ENCODE assay signal across 28 mouse cellular contexts in the genomic region with DNA sequence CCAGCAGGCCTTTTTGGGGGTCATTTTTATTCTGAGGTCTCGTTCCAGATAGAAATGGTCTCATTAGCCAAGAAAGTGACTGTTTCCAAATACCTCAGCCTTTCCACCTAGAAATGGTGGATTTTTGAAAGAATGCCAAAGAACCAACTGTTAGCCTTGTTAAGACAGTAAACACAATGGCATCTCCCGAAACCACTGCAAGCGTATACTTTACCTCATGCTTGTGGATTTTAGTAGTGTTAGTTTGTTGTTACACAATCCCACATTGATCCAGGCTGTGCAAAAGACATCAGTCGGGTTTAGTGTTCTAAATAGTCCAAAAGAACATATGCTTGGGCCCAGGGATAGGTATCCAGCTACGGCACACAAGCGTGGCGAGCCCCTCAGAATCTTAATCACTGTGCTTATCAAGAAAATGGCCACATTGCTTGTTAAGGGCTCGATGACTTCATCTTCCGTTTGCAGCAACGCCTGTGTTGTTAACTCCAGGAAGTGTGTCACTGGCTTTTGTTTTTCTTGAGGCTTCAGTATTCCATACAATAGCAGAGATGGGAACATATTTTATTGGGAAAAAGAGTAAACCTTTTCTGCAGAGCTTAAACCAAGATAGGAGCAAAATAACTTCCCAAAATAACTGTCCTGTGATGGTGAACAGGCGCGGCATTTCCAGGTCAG. TPM values are rescaled to one million over a fixed set of nuclear protein-coding genes. Genes with fewer than 3 reads are reported as not detected.
A peak's percentile ranks its signal among the peaks of the same experiment; 100 is the strongest.
DNase-seq lines count a peak whose midpoint lies in the region; ATAC-seq and TF ChIP-seq lines count a peak whose summit lies in the region.
"Had no signal": no experiment of that assay in that cellular context is flagged by ENCODE, and none has a peak within 500 bp of the region (broad histone marks: within the 10 kb centered on the region; RNA-seq: fewer than 3 reads in every experiment).

No protein-coding gene starts in this region.

- H3K36me3 ChIP-seq in forebrain, embryonic 14.5 days (ENCODE audit: control insufficient read depth, insufficient read depth, low read length) = no peaks in the 10 kb centered on the region
- H3K36me3 ChIP-seq in forebrain, embryonic 11.5 days (ENCODE audit: control insufficient read depth, insufficient read depth, low read length) = no peaks in the 10 kb centered on the region
- H3K36me3 ChIP-seq in limb, embryonic 14.5 days (ENCODE audit: control insufficient read depth, insufficient read depth, low read length) = no peaks in the 10 kb centered on the region
- no peaks in the 10 kb centered on the region for H3K36me3 ChIP-seq in limb, embryonic 10.5 days
- no peaks in the 10 kb centered on the region for H3K36me3 ChIP-seq in myocyte (ENCODE audit: control insufficient read depth, insufficient read depth)
- H3K36me3 ChIP-seq: embryonic facial prominence, embryonic 13.5 days; forebrain, embryonic 15.5 days; G1E; liver, embryonic 13.5 days had no signal

- no peak overlapping the region for H3ac ChIP-seq in myocyte (ENCODE audit: control insufficient read depth, insufficient read length)

- H3K4me2 ChIP-seq in forebrain, embryonic 14.5 days (ENCODE audit: low read length) = no peak overlapping the region
- H3K4me2 ChIP-seq in forebrain, embryonic 11.5 days (ENCODE audit: low read depth, low read length, severe bottlenecking) = no peak overlapping the region
- no peak overlapping the region for H3K4me2 ChIP-seq in limb, embryonic 14.5 days (replicated peaks; ENCODE audit: low read depth, low read length, severe bottlenecking)
- H3K4me2 ChIP-seq in myocyte (ENCODE audit: low read depth) = peak overlapping the region; percentile 57
- H3K4me2 ChIP-seq: embryonic facial prominence, embryonic 13.5 days; forebrain, embryonic 15.5 days; hindbrain, embryonic 14.5 days; liver, embryonic 13.5 days had no signal

- TF ChIP-seq POLR2A in limb, embryonic 14.5 days (IDR thresholded peaks at IDR 0.05; ENCODE audit: borderline replicate concordance, extremely low read depth, insufficient read depth, insufficient read length) = no peak
- TF ChIP-seq POLR2A in myocyte (IDR thresholded peaks at IDR 0.05; ENCODE audit: insufficient read length, low read depth) = no peak

- H3K27ac ChIP-seq in forebrain, embryonic 14.5 days (ENCODE audit: low read depth, low read length) = no peak overlapping the region
- H3K27ac ChIP-seq in forebrain, embryonic 11.5 days (ENCODE audit: low read depth, low read length) = no peak overlapping the region
- no peak overlapping the region for H3K27ac ChIP-seq in limb, embryonic 14.5 days (replicated peaks; ENCODE audit: low read depth, low read length)
- no peak overlapping the region for H3K27ac ChIP-seq in limb, embryonic 10.5 days
- H3K27ac ChIP-seq: embryonic facial prominence, embryonic 13.5 days; forebrain, embryonic 15.5 days; hindbrain, embryonic 14.5 days; liver, embryonic 13.5 days had no signal

- H3K9ac ChIP-seq in forebrain, embryonic 14.5 days (ENCODE audit: low read length) = no peak overlapping the region
- H3K9ac ChIP-seq in forebrain, embryonic 11.5 days (ENCODE audit: low read length) = no peak overlapping the region
- H3K9ac ChIP-seq in limb, embryonic 14.5 days (ENCODE audit: low read depth, low read length, severe bottlenecking) = no peak overlapping the region
- H3K9ac ChIP-seq: embryonic facial prominence, embryonic 13.5 days; forebrain, embryonic 15.5 days; hindbrain, embryonic 14.5 days; liver, embryonic 13.5 days had no signal

- no peaks in the 10 kb centered on the region for H3K27me3 ChIP-seq in forebrain, embryonic 14.5 days (replicated peaks; ENCODE audit: control insufficient read depth, insufficient read depth, low read length)
- H3K27me3 ChIP-seq in forebrain, embryonic 11.5 days (ENCODE audit: control insufficient read depth, insufficient read depth, low read length) = no peaks in the 10 kb centered on the region
- no peaks in the 10 kb centered on the region for H3K27me3 ChIP-seq in limb, embryonic 14.5 days (ENCODE audit: control insufficient read depth, insufficient read depth, low read length)
- no peaks in the 10 kb centered on the region for H3K27me3 ChIP-seq in limb, embryonic 10.5 days (ENCODE audit: low read depth, poor library complexity, severe bottlenecking)
- no peaks in the 10 kb centered on the region for H3K27me3 ChIP-seq in myocyte (ENCODE audit: control insufficient read depth, insufficient read depth, insufficient read length)
- H3K27me3 ChIP-seq: CH12.LX; embryonic facial prominence, embryonic 13.5 days; forebrain, embryonic 15.5 days; liver, embryonic 13.5 days had no signal

- no peak overlapping the region for H3K4me3 ChIP-seq in forebrain, embryonic 14.5 days (ENCODE audit: low read depth, low read length)
- H3K4me3 ChIP-seq in forebrain, embryonic 11.5 days (ENCODE audit: low read depth, low read length) = no peak overlapping the region
- H3K4me3 ChIP-seq in limb, embryonic 14.5 days (replicated peaks; ENCODE audit: low read length) = no peak overlapping the region
- no peak overlapping the region for H3K4me3 ChIP-seq in limb, embryonic 10.5 days
- H3K4me3 ChIP-seq in myocyte = no peak overlapping the region
- H3K4me3 ChIP-seq: embryonic facial prominence, embryonic 13.5 days; forebrain, embryonic 15.5 days; liver, embryonic 13.5 days had no signal

- H3K79me2 ChIP-seq in myocyte (ENCODE audit: control insufficient read depth, insufficient read depth) = no peaks in the 10 kb centered on the region

- peaks cover 3% of the 10 kb centered on the region; the same call in 1 of the 2 replicates for H3K4me1 ChIP-seq in forebrain, embryonic 14.5 days (ENCODE audit: control insufficient read depth, insufficient read depth, low read length)
- no peaks in the 10 kb centered on the region for H3K4me1 ChIP-seq in forebrain, embryonic 11.5 days (replicated peaks; ENCODE audit: control insufficient read depth, insufficient read depth, low read length)
- H3K4me1 ChIP-seq in limb, embryonic 14.5 days (ENCODE audit: control insufficient read depth, insufficient read depth, low read length) = peaks cover 20% of the 10 kb centered on the region
- peaks cover 37% of the 10 kb centered on the region for H3K4me1 ChIP-seq in limb, embryonic 10.5 days
- H3K4me1 ChIP-seq: liver, embryonic 13.5 days had no signal

- H3K9me3 ChIP-seq in forebrain, embryonic 14.5 days (replicated peaks; ENCODE audit: control insufficient read depth, low read length) = no peaks in the 10 kb centered on the region
- H3K9me3 ChIP-seq in forebrain, embryonic 11.5 days (ENCODE audit: control insufficient read depth, low read length) = no peaks in the 10 kb centered on the region
- H3K9me3 ChIP-seq in limb, embryonic 14.5 days (ENCODE audit: control insufficient read depth, low read length) = no peaks in the 10 kb centered on the region
- no peaks in the 10 kb centered on the region for H3K9me3 ChIP-seq in limb, embryonic 10.5 days (replicated peaks)
- H3K9me3 ChIP-seq: embryonic facial prominence, embryonic 13.5 days; forebrain, embryonic 15.5 days; G1E; liver, embryonic 13.5 days had no signal

- 52% methylated on average over 12 of the region's 12 CpGs for WGBS in forebrain, embryonic 14.5 days
- WGBS in forebrain, embryonic 11.5 days = 87% methylated on average over 12 of the region's 12 CpGs
- 69% methylated on average over 12 of the region's 12 CpGs for WGBS in limb, embryonic 14.5 days
- WGBS in limb, embryonic 10.5 days = 85% methylated on average over 12 of the region's 12 CpGs

- ATAC-seq in forebrain, embryonic 14.5 days = no peak
- ATAC-seq in forebrain, embryonic 11.5 days (replicated peaks; ENCODE audit: low FRiP score) = no peak
- ATAC-seq in limb, embryonic 14.5 days (ENCODE audit: low FRiP score, low read depth) = no peak
- ATAC-seq: activated CD4-positive, CD25-positive, alpha-beta regulatory T cell, adult 4 months; forebrain, embryonic 15.5 days; inflammation-experienced regulatory T-cells, adult 6 months; midbrain, embryonic 16.5 days had no signal

- DNase-seq in forebrain, embryonic 14.5 days (ENCODE audit: low spot score) = peak; percentile 58
- DNase-seq in forebrain, embryonic 11.5 days (ENCODE audit: low spot score) = no peak
- peak; percentile 28 for DNase-seq in limb, embryonic 14.5 days (ENCODE audit: low spot score)
- no peak for DNase-seq in limb, embryonic 10.5 days (ENCODE audit: low spot score)
- DNase-seq in lung, postnatal 36 days = peak; percentile 44
- no peak for DNase-seq in lung, postnatal 4 days
- DNase-seq in left cerebral cortex, adult 18-20 months (ENCODE audit: low spot score in 2 of 2) = no peak
- DNase-seq: adrenal gland, adult 8-10 months; cerebellum, adult 18-20 months; cerebellum, postnatal 14 days; embryo, embryonic 11 days; gastrocnemius, postnatal 14 days; heart, adult 18-20 months; kidney, adult 8-10 months; kidney, postnatal 10 days; left cerebral cortex, postnatal 4 days; liver, embryonic 13.5 days; lung, postnatal 14 days had no signal

TF ChIP-seq in myocyte, 11 proteins besides CTCF, POLR2A, EP300 and RAD21:
- TF ChIP-seq MAX (IDR thresholded peaks at IDR 0.05; ENCODE audit: low read depth) (no peak), E2F4 (IDR thresholded peaks at IDR 0.05; ENCODE audit: insufficient read depth) (no peak), MYOD1 (IDR thresholded peaks at IDR 0.05; ENCODE audit: control insufficient read depth in 1 of 3, insufficient read length in 2 of 3, low read depth in 2 of 3) (no peak), CEBPB (IDR thresholded peaks at IDR 0.05; ENCODE audit: insufficient read depth, poor library complexity, severe bottlenecking) (peak; percentile 57)

RNA-seq across cellular contexts. Expression of a gene that starts 33.2 kb away (rescaled TPM):
- 1.1 and 1.7 TPM in 2 replicates for polyA plus RNA-seq in forebrain, embryonic 14.5 days (2014; fragmentation: Nextera tagmentation; extraction: Ambion mirVana)
- polyA plus RNA-seq in forebrain, embryonic 11.5 days (2014; fragmentation: Nextera tagmentation; extraction: Ambion mirVana) = 0.17 and 0.23 TPM in 2 replicates
- 1.7 and 2.3 TPM in 2 replicates for polyA plus RNA-seq in limb, embryonic 14.5 days (2012; rRNA removed)
- 1.3 and 1.9 TPM in 2 replicates for polyA plus RNA-seq in limb, embryonic 14.5 days (2014; fragmentation: Nextera tagmentation; extraction: Ambion mirVana)
- 0.16 TPM in 1 of 2 replicates, not detected in the other for polyA plus RNA-seq in limb, embryonic 10.5 days (2016; fragmentation: Nextera tagmentation; extraction: Ambion mirVana)
- 0.60 TPM for polyA plus RNA-seq in myocyte (2012; fragmentation: generic; extraction: Trizol)
- total RNA-seq in left cerebral cortex, adult 18-20 months (2021) = 10 to 100 TPM; 50.2 to 50.7 TPM
- total RNA-seq: CH12.LX; megakaryocyte-erythroid progenitor cell, adult 5-6 weeks had no signal
- polyA plus RNA-seq: activated CD4-positive, CD25-positive, alpha-beta regulatory T cell, adult 4 months; G1E had no signal

Comparison
In these comparisons a context has a peak if more than half of its experiments do, and no peak if none do; other contexts are left out.
1. DNase-seq: peak in forebrain, embryonic 14.5 days (single experiment), limb, embryonic 14.5 days (single experiment) and lung, postnatal 36 days (single experiment); none in forebrain, embryonic 11.5 days (single experiment), limb, embryonic 10.5 days (single experiment), lung, postnatal 4 days (0 of 2) and left cerebral cortex, adult 18-20 months (0 of 2).